Mouse (Mus musculus): ENCODE data around the gene Rab3b. TPM values are rescaled to one million over a fixed set of nuclear protein-coding genes. Genes with fewer than 3 reads are reported as not detected.

Gene Rab3b
- polyA plus RNA-seq, 1 experiment from 2014 or later, result 7.2 TPM

DNA sequence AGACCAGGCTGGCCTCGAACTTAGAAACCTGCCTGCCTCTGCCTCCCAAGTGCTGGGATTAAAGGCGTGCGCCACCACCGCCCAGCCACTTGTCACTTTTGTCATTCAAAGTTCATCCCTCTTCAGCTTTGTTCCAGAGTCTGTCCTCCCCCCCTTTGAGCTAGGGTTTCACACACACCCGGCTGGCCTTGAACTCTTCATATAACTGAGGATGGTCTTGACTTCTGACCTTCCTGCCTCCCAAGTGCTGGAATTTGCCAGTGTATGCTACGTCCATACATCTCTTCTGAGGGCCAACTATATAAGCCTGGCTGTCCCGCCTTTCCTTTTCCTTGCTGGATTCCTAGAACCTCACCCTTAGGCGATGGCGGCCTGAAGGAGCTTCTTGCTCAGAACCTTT lies 24.0 kb downstream of the Rab3b start:
- no peak overlapping the region for H3K4me2 ChIP-seq
- no peak for ATAC-seq (ENCODE audit: insufficient number of reproducible peaks, low FRiP score)
- no peak overlapping the region for H3K27ac ChIP-seq (ENCODE audit: poor library complexity, severe bottlenecking)
- H3K4me3 ChIP-seq, result no peak overlapping the region
- H3K27me3 ChIP-seq (replicated peaks), result no peaks in the 10 kb centered on the region
- no peaks in the 10 kb centered on the region for H3K36me3 ChIP-seq
- 85% methylated on average over 9 of the region's 9 CpGs for WGBS
- H3K9ac ChIP-seq, result no peak overlapping the region
- peaks cover 30% of the 10 kb centered on the region for H3K4me1 ChIP-seq (replicated peaks)
- H3K9me3 ChIP-seq (replicated peaks), result 0 out of 2 replicates have a peak, but pooled peaks cover 3% of the 10 kb centered on the region

DNA sequence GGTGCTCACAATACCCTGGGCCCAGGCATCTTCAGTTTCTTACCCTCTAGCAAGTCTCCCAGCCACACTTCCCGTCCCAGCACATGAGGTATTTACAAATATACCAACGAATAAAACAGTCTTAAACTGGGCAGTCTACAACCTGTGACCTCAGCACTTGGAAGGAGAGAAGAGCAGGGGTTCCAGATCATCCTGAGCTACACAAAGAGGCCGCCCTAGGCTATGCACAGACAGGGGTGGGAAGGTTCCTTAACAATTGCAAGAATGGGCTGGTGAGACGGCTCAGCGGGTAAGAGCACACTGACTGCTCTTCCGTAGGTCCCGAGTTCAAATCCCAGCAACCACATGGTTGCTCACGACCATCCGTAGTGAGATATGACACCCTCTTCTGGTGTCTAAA lies 24.5 kb downstream of the Rab3b start:
- H3K27ac ChIP-seq (ENCODE audit: poor library complexity, severe bottlenecking), result no peak overlapping the region
- no peaks in the 10 kb centered on the region for H3K36me3 ChIP-seq
- no peak for ATAC-seq (ENCODE audit: insufficient number of reproducible peaks, low FRiP score)
- no peaks in the 10 kb centered on the region for H3K27me3 ChIP-seq (replicated peaks)
- no peak overlapping the region for H3K4me2 ChIP-seq
- WGBS, result 84% methylated on average over 9 of the region's 9 CpGs
- no peak overlapping the region for H3K4me3 ChIP-seq
- no peak overlapping the region for H3K9ac ChIP-seq
- 0 out of 2 replicates have a peak, but pooled peaks cover 3% of the 10 kb centered on the region for H3K9me3 ChIP-seq (replicated peaks)
- peaks cover 30% of the 10 kb centered on the region for H3K4me1 ChIP-seq (replicated peaks)

DNA sequence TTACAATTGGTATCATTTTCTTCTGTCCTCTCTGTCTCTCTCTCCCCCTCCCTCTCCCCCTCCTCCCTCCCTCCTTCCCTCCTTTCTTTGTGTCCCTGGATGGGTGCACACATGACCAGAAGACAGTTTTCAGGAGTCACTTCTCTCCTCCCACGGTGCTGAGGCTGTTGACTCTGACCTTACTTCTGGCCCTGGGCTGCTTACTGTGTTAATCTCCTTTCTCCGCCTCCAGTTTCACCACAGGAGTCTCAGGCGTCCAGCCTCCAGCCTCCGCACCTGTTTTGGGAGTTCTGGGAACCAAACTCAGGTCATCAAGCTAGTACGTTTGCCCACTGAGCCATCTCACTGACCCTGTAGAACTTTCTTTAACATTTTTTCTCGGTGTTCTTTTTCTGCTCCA lies 25.2 kb downstream of the Rab3b start:
- Histone ChIP-seq H3K4me2 (no peak overlapping the region), H3K4me3 (no peak overlapping the region), H3K27ac (ENCODE audit: poor library complexity, severe bottlenecking) (no peak overlapping the region), H3K9me3 (replicated peaks) (0 out of 2 replicates have a peak, but pooled peaks cover 3% of the 10 kb centered on the region), H3K4me1 (replicated peaks) (peaks cover 26% of the 10 kb centered on the region), H3K27me3 (replicated peaks) (no peaks in the 10 kb centered on the region), H3K36me3 (no peaks in the 10 kb centered on the region), H3K9ac (no peak overlapping the region)
- no peak for ATAC-seq (ENCODE audit: insufficient number of reproducible peaks, low FRiP score)
- WGBS, result 59% methylated on average over 6 of the region's 6 CpGs

DNA sequence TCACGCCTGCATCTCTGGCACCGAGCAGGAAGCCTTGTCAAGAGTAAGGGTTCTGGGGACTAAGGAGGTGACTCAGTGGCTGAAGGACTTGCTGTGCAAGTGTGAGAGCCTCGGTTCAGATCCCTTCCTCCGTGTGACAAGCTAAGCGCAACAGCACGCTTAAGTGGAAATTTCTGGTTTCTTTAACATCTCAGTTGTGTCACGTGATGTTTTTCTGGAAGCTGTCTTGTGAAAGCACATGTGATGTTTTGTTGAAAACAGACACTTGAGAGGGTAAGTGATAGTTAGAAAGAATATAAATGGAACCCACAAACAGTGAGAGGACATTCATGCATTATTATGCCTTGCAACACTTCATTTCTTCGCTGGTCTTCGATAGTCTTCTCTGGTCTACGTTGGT lies 25.9 kb downstream of the Rab3b start:
- no peak overlapping the region for H3K9ac ChIP-seq
- H3K4me2 ChIP-seq, result no peak overlapping the region
- H3K4me1 ChIP-seq (replicated peaks), result peaks cover 23% of the 10 kb centered on the region
- H3K27me3 ChIP-seq (replicated peaks), result no peaks in the 10 kb centered on the region
- no peaks in the 10 kb centered on the region for H3K36me3 ChIP-seq
- H3K4me3 ChIP-seq, result no peak overlapping the region
- 0 out of 2 replicates have a peak, but pooled peaks cover 3% of the 10 kb centered on the region for H3K9me3 ChIP-seq (replicated peaks)
- no peak overlapping the region for H3K27ac ChIP-seq (ENCODE audit: poor library complexity, severe bottlenecking)
- ATAC-seq (ENCODE audit: insufficient number of reproducible peaks, low FRiP score), result no peak
- WGBS, result 76% methylated on average over 10 of the region's 10 CpGs

DNA sequence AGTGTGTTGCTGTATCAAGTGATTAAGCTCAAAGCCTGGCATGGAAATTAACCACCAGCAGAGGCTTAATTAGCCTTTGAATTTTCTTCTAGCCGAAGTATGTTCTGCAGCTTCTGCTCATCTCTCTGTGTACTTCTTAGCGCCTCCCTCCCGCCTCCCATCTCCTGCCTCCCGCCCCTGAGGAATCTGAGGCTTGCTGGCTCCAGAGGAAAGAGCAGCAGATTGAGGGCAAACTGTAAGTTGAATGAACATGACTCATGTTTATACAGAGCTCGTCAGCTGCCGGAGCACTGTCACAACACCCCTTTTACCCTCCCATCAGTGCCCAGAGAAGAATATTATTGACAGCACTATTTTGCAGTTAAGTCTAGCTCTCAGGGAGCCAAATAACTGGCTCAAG lies 27.0 kb downstream of the Rab3b start:
- WGBS, result 26% methylated on average over 6 of the region's 6 CpGs
- Histone ChIP-seq H3K27ac (ENCODE audit: poor library complexity, severe bottlenecking) (no peak overlapping the region), H3K36me3 (no peaks in the 10 kb centered on the region), H3K4me2 (no peak overlapping the region), H3K9me3 (replicated peaks) (0 out of 2 replicates have a peak, but pooled peaks cover 3% of the 10 kb centered on the region), H3K9ac (no peak overlapping the region), H3K4me3 (no peak overlapping the region), H3K27me3 (replicated peaks) (no peaks in the 10 kb centered on the region), H3K4me1 (replicated peaks) (peaks cover 29% of the 10 kb centered on the region)
- no peak for ATAC-seq (ENCODE audit: insufficient number of reproducible peaks, low FRiP score)

DNA sequence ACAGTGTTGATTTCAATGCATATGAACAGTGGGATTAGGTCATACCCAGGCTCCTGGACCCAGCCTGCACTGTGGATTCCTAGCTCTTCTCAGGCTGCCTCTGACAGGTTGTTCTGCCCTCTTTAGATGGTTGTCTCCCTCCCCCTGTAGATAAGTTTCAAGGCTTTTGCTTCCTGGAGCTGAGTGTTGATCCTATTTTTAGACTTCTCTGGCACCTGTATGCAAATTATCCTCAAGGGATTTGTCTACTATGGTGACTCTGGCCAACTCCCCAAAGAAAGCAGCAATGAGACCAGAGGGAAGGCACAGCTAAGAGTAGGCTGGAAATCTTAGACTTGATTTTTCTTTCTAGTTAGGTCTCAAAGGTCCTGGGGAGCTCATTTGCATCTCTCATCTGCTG lies 28.6 kb downstream of the Rab3b start:
- H3K4me2 ChIP-seq, result no peak overlapping the region
- ATAC-seq (ENCODE audit: insufficient number of reproducible peaks, low FRiP score), result no peak
- H3K9ac ChIP-seq, result no peak overlapping the region
- peaks cover 29% of the 10 kb centered on the region for H3K4me1 ChIP-seq (replicated peaks)
- no peaks in the 10 kb centered on the region for H3K27me3 ChIP-seq (replicated peaks)
- H3K4me3 ChIP-seq, result no peak overlapping the region
- no peak overlapping the region; the same call in 1 of the 2 replicates for H3K27ac ChIP-seq (ENCODE audit: poor library complexity, severe bottlenecking)
- H3K36me3 ChIP-seq, result no peaks in the 10 kb centered on the region
- 0 out of 2 replicates have a peak, but pooled peaks cover 3% of the 10 kb centered on the region for H3K9me3 ChIP-seq (replicated peaks)

DNA sequence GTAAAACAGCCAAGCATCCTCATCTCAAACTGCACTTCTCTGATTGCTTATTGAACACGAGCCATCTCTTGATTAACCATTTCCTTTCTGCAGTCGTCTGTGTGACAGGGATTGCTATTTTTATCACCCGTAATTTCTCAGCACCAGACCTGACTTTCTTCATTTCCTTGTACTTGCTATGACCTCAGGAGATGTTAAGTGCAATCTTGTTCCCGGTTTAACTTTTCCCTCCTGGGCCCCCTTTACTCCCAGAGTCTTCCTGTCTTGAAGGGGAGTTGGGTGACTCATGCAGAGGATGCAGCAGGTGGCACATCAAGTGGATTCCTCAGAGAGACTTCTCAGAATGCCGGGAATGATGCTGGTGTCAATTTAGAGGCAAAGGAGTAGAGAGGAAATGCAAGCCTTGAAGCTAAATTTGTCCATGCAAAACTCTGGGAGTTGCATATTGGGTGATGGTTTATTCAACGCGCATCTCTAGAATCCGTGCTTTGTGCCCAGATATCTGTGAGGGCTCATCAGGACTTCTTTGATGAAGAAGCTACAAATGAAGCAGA lies 31.1 kb downstream of the Rab3b start:
- Histone ChIP-seq H3K36me3 (no peaks in the 10 kb centered on the region), H3K9me3 (replicated peaks) (0 out of 2 replicates have a peak, but pooled peaks cover 3% of the 10 kb centered on the region), H3K4me1 (replicated peaks) (peaks cover 32% of the 10 kb centered on the region), H3K4me3 (no peak overlapping the region), H3K9ac (no peak overlapping the region), H3K4me2 (no peak overlapping the region), H3K27me3 (replicated peaks) (no peaks in the 10 kb centered on the region), H3K27ac (ENCODE audit: poor library complexity, severe bottlenecking) (no peak overlapping the region)
- WGBS, result 43% methylated on average over 8 of the region's 8 CpGs
- no peak for ATAC-seq (ENCODE audit: insufficient number of reproducible peaks, low FRiP score)

DNA sequence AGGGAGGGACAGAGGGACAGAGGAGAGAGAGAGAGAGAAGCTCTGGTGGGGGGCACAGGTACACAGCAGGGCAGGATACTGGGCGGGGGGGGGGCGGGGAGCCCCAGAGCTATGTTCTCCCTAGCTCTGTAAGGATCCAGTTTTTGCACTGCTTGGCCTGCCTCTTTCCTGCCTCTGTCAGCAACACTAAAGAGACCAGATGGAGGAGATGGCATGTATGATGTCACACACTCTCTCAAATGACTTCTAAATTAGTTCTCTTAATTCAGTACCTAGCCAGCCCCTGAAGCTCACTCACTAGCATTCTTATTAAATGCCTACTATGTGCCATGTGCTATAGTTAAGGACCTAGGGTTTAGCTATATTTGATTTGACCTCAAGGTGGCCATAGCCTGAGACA lies 33.0 kb downstream of the Rab3b start:
- peaks cover 22% of the 10 kb centered on the region for H3K4me1 ChIP-seq (replicated peaks)
- no peaks in the 10 kb centered on the region for H3K27me3 ChIP-seq (replicated peaks)
- ATAC-seq (ENCODE audit: insufficient number of reproducible peaks, low FRiP score), result no peak
- H3K4me3 ChIP-seq, result no peak overlapping the region
- no peak overlapping the region for H3K9ac ChIP-seq
- H3K9me3 ChIP-seq (replicated peaks), result no peaks in the 10 kb centered on the region
- no peak overlapping the region for H3K4me2 ChIP-seq
- no peaks in the 10 kb centered on the region for H3K36me3 ChIP-seq
- 74% methylated on average over 2 of the region's 2 CpGs for WGBS
- H3K27ac ChIP-seq (ENCODE audit: poor library complexity, severe bottlenecking), result no peak overlapping the region

DNA sequence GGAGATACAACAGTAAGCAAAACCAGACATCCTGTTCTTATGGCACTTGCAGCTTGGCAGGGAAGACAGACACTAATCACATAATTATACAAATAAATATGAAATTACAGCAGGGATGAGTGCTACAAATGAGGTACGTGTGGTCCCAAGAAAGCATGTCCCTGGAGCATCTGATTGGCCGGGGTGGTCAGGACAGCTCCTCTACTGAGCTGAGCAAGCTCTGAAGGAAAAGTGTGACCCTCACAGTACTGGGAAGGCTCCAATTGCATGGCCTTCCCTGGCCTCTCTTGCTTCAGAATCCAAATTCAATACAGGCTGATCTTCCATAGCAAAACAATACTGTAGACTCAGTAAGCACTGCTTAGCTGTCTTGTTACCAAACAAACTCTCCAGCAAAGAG lies 34.3 kb downstream of the Rab3b start:
- H3K4me1 ChIP-seq (replicated peaks), result peaks cover 14% of the 10 kb centered on the region
- no peaks in the 10 kb centered on the region for H3K27me3 ChIP-seq (replicated peaks)
- no peak overlapping the region for H3K27ac ChIP-seq (ENCODE audit: poor library complexity, severe bottlenecking)
- no peaks in the 10 kb centered on the region for H3K9me3 ChIP-seq (replicated peaks)
- ATAC-seq (ENCODE audit: insufficient number of reproducible peaks, low FRiP score), result no peak
- no peak overlapping the region for H3K9ac ChIP-seq
- no peak overlapping the region for H3K4me2 ChIP-seq
- no peaks in the 10 kb centered on the region for H3K36me3 ChIP-seq
- H3K4me3 ChIP-seq, result no peak overlapping the region
- 76% methylated on average over 2 of the region's 2 CpGs for WGBS

DNA sequence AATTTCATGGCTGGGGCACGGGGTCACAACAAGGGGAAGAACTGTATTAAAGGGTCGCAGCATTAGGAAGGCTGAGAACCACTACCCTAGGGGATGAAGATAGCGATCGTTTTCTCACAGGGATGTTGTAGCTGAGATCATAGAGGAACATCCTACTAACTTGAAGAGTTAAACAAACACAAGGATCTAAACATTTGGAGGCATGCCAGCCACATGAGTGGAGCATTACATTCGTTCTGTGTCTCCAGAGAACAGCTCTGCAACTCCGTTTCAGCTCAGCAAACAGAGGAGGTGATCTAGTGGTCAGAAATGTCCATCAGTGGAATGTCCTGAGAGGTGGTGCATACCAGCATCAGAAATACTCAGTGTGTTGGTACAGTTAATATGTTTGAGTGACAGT lies 35.5 kb downstream of the Rab3b start:
- Histone ChIP-seq H3K4me1 (replicated peaks) (peaks cover 19% of the 10 kb centered on the region), H3K36me3 (no peaks in the 10 kb centered on the region), H3K9ac (no peak overlapping the region), H3K27me3 (replicated peaks) (no peaks in the 10 kb centered on the region), H3K27ac (ENCODE audit: poor library complexity, severe bottlenecking) (no peak overlapping the region), H3K9me3 (replicated peaks) (no peaks in the 10 kb centered on the region), H3K4me3 (no peak overlapping the region), H3K4me2 (no peak overlapping the region)
- ATAC-seq (ENCODE audit: insufficient number of reproducible peaks, low FRiP score), result no peak
- WGBS, result 54% methylated on average over 6 of the region's 6 CpGs

DNA sequence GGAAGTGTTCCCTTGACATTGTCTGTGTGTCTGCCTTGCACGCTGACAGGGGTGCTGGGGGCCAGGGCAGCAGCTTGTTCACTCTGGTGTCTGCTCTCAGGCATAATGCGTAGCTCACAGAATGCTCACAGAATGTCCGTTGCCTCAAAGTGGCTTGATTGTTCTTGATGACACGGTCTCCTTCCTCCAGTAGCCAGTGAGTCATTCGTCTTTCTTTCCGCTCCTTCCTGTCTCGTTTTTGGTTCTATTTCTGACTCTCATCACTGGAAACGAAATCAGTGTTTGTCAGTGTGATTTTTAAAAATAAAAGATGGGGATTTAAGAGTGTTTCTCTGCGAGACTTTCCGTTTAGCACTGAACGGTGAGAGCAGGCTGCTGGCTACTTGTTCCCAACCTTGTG lies 36.2 kb downstream of the Rab3b start:
- H3K27me3 ChIP-seq (replicated peaks), result no peaks in the 10 kb centered on the region
- H3K9me3 ChIP-seq (replicated peaks), result no peaks in the 10 kb centered on the region
- H3K4me2 ChIP-seq, result peak overlapping the region; percentile 6; the same call in 1 of the 2 replicates
- H3K4me3 ChIP-seq, result no peak overlapping the region
- no peaks in the 10 kb centered on the region for H3K36me3 ChIP-seq
- peak overlapping the region; percentile 14; the same call in 1 of the 2 replicates for H3K27ac ChIP-seq (ENCODE audit: poor library complexity, severe bottlenecking)
- peaks cover 13% of the 10 kb centered on the region for H3K4me1 ChIP-seq (replicated peaks)
- no peak for ATAC-seq (ENCODE audit: insufficient number of reproducible peaks, low FRiP score)
- H3K9ac ChIP-seq, result no peak overlapping the region
- WGBS, result 40% methylated on average over 11 of the region's 11 CpGs

DNA sequence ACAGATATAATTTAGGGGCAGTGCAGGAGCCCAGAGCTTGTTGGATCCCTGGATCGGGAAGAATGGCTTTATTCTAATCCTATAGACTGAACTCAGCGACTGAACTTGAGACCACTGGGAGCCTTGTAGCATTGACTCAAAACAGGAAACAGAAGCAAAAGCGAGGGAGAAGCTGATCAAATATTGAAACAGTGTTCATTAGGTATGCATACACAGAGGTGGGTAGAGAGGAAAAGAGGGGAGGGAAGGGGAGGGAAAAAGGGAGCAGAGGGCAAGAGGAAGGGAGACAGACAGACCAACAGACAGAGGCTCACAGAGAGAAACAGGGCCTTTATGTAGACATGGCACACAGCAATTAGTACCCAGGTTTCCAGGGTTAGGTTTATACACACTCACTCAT lies 38.8 kb downstream of the Rab3b start:
- no peak for ATAC-seq (ENCODE audit: insufficient number of reproducible peaks, low FRiP score)
- no peak overlapping the region for H3K9ac ChIP-seq
- peaks cover 10% of the 10 kb centered on the region for H3K4me1 ChIP-seq (replicated peaks)
- no peak overlapping the region for H3K4me3 ChIP-seq
- H3K36me3 ChIP-seq, result no peaks in the 10 kb centered on the region
- no peaks in the 10 kb centered on the region for H3K9me3 ChIP-seq (replicated peaks)
- no peak overlapping the region for H3K4me2 ChIP-seq
- WGBS, result 70% methylated on average over 3 of the region's 3 CpGs
- no peaks in the 10 kb centered on the region for H3K27me3 ChIP-seq (replicated peaks)
- no peak overlapping the region for H3K27ac ChIP-seq (ENCODE audit: poor library complexity, severe bottlenecking)
